Mouse (Mus musculus) stomach, embryonic 16.5 days (tissue): ENCODE measurements around the gene Ccdc8. TPM values are rescaled to one million over a fixed set of nuclear protein-coding genes. Genes with fewer than 3 reads are reported as not detected.

Experiments used
- ATAC-seq: fragments of 200-750 bp; cut with Nextera tagmentation; 2 replicates; pipeline ENCODE4 v1.8.0; 2017; ENCODE audit warnings: moderate number of reproducible peaks, moderate TSS enrichment; ENCODE audit not compliant: insufficient read depth, low FRiP score
- H3K27ac ChIP-seq: fragments of 300-500 bp; sonication (generic); 2 replicates; pipeline ENCODE4 v1.5.1; 2014; ENCODE audit warnings: low read length
- H3K27me3 ChIP-seq: fragments of 300-500 bp; sonication (generic); 2 replicates; pipeline ENCODE4 v1.6.1; 2014; ENCODE audit warnings: low read length, control low read depth, mixed read lengths; ENCODE audit not compliant: control insufficient read depth, insufficient read depth
- H3K36me3 ChIP-seq: fragments of 300-500 bp; sonication (generic); 2 replicates; pipeline ENCODE4 v1.6.1; 2014; ENCODE audit warnings: low read length; ENCODE audit not compliant: control insufficient read depth, insufficient read depth
- H3K4me1 ChIP-seq: fragments of 300-500 bp; sonication (generic); 2 replicates; pipeline ENCODE4 v1.6.1; 2014; ENCODE audit warnings: low read length, control low read depth, mixed read lengths; ENCODE audit not compliant: control insufficient read depth, insufficient read depth
- H3K4me2 ChIP-seq: fragments of 300-500 bp; sonication (generic); 2 replicates; pipeline ENCODE4 v1.6.1; 2014; ENCODE audit warnings: low read depth, low read length, mixed read lengths
- H3K4me3 ChIP-seq: fragments of 300-500 bp; sonication (generic); replicated peaks from 2 replicates; pipeline ENCODE4 v1.5.1; 2014; ENCODE audit warnings: mild to moderate bottlenecking, low read length
- H3K9ac ChIP-seq: fragments of 300-500 bp; sonication (generic); 2 replicates; pipeline ENCODE4 v1.6.1; 2014; ENCODE audit warnings: low read length
- H3K9me3 ChIP-seq: fragments of 300-500 bp; sonication (generic); replicated peaks from 2 replicates; pipeline ENCODE4 v1.6.1; 2016; ENCODE audit warnings: low read length, control low read depth; ENCODE audit not compliant: control insufficient read depth
- WGBS: fragments of 180-500 bp; shearing (Covaris S2); extraction: QIAGEN DNeasy Blood & Tissue Kit; methylation state at CpG from one replicate; pipeline ENCODE4 v1.1.7; 2014; 5-methylcytosine and 5-hydroxymethylcytosine counted together
- polyA plus RNA-seq: library from polyadenylated mRNA; unstranded; fragments of >200 nt; fragmentation: Nextera tagmentation; extraction: Ambion mirVana; gene quantifications from 2 replicates; pipeline ENCODE4 v1.2.1, GENCODE M21; 2015

Ccdc8 gene
- polyA plus RNA-seq, 1 experiment from 2014 or later, result 45.1 TPM

DNA sequence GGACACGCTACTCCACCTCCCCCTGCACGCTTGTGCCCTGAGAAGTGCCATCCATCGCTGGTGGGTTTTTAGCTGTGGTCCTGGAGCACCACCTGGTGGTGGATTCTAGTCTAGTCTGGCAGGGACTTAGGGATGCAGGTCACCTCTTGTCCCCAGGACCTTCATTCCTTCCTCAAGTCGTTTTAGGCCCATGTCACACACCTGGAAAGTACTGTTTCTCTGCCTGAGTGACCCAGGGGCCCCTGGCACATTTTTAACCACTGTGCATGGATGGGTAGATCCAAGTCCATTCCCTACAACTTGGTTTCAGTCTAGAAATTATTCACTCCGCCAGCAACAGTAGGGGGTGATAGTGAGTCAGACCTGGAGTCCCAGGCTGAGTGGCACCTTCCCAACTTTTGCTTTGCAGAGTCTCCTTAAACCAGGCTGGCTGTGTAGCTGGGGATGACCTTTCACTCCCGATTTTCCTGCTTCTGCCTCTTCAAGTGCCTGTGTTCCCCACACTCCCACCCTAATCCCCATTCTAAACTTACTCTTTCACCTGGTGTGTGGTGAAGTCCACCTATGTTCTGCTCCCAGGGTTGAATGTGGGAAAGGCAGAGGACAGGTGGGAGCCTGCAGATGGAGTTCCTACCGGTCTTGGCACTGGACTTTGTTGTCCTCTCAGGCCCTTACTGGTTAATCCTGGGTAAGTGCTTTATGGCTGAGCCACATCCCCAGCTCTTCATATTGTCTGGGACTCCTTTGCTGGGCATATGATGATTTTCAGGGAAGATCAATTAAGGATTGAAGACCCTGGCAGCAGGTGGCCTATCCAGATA is 10.1 kb downstream of the Ccdc8 start:
- Histone ChIP-seq H3K27ac (peak overlapping the region; percentile 50), H3K4me3 (no peak overlapping the region), H3K9me3 (no peaks in the 10 kb centered on the region), H3K4me2 (no peak overlapping the region), H3K4me1 (peaks cover 13% of the 10 kb centered on the region; the same call in 1 of the 2 replicates), H3K36me3 (peaks cover 32% of the 10 kb centered on the region), H3K9ac (no peak overlapping the region), H3K27me3 (no peaks in the 10 kb centered on the region)
- ATAC-seq, result peak; percentile 52; the same call in 1 of the 2 replicates
- WGBS, result 9% methylated on average over 7 of the region's 7 CpGs

DNA sequence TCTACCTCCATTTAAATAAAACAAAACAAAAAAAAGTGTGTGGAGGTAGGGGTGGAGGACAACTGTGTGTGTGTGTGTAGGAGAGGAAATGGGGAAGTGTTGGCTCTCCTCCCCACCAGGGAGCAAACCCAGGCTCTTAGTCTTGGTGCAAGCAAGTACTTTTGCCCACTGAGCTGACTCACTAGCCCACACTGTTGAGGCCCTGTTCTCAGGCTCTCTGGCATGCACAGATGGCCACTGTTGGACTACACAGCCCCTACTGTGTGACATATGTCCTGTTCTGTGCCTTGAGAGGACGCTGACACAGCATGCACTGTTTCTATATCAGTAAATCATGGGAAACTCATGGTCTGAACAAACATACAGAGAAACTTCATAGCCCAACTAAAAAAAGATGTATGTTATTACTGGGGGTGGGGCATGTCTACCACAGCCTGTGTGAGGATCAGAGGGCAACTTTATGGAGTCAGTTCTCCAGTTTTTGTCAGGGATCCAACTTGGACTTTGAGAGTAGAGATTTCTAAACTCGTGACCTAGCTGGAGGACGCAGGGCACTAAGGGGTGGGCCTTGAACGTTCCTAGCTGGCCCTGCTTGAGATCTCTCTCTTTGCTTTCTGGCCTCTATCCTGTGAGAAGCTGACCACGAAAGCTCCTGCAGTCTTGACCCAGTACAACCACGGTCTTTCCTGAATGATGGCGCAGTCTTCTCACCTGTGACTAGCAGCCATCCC is 10.9 kb downstream of the Ccdc8 start:
- WGBS, result 66% methylated on average over 7 of the region's 7 CpGs
- Histone ChIP-seq H3K27me3 (no peaks in the 10 kb centered on the region), H3K4me2 (no peak overlapping the region), H3K4me3 (no peak overlapping the region), H3K4me1 (0 out of 2 replicates have a peak, but pooled peaks cover 8% of the 10 kb centered on the region), H3K36me3 (peaks cover 28% of the 10 kb centered on the region), H3K9me3 (no peaks in the 10 kb centered on the region), H3K27ac (peak overlapping the region; percentile 50), H3K9ac (no peak overlapping the region; the same call in 1 of the 2 replicates)
- ATAC-seq, result peak; percentile 15

DNA sequence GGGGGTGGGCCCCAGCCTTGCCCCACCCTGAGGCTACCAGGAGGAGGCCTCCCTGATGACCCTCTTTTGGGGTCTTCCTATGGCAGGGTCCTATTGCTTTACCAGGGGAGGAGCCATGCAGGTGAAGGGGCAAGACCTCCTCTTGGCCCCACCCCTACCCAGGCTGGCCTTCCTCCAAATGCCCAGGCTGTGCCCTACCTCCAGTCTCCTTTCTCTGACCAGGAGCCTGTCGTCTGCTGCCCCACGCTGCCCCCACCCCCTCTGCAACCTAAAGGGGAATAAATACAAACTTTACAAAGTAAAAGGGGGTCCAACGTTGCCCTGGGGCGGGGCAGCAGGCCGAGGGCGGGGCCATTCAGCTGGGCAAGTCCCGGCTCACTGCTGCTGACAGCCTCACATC is 12.2 kb downstream of the Ccdc8 start:
- no peaks in the 10 kb centered on the region for H3K9me3 ChIP-seq
- 0 out of 2 replicates have a peak, but pooled peaks cover 8% of the 10 kb centered on the region for H3K4me1 ChIP-seq
- no peak overlapping the region for H3K4me2 ChIP-seq
- H3K36me3 ChIP-seq, result peaks cover 39% of the 10 kb centered on the region
- H3K4me3 ChIP-seq, result no peak overlapping the region
- H3K27ac ChIP-seq, result no peak overlapping the region
- H3K27me3 ChIP-seq, result no peaks in the 10 kb centered on the region
- H3K9ac ChIP-seq, result no peak overlapping the region
- 71% methylated on average over 7 of the region's 7 CpGs for WGBS
- ATAC-seq, result no peak

DNA sequence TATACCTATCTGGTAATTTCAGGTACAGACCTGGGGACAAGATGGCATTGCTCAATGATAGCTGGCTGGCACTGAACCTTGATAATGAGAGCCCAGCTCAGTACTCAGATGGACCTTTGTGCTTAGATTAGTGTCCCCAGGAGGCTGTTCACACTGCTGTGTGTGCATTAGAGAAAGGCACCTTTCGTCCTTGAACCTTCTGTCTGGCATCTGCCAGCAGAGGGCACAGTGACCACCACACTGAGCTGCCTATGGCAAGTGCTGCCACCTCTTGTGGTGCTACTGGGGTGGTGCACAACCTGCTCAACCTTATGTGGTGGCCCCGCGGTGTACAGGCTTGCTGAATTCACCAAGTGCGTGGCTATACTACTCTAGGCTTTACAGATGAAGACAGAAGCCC is 14.8 kb downstream of the Ccdc8 start:
- H3K4me1 ChIP-seq, result 0 out of 2 replicates have a peak, but pooled peaks cover 3% of the 10 kb centered on the region
- peaks cover 49% of the 10 kb centered on the region for H3K36me3 ChIP-seq
- ATAC-seq, result peak; percentile 27; the same call in 1 of the 2 replicates
- 77% methylated on average over 4 of the region's 4 CpGs for WGBS
- H3K27ac ChIP-seq, result no peak overlapping the region
- H3K4me2 ChIP-seq, result no peak overlapping the region
- no peaks in the 10 kb centered on the region for H3K9me3 ChIP-seq
- no peaks in the 10 kb centered on the region for H3K27me3 ChIP-seq
- H3K4me3 ChIP-seq, result no peak overlapping the region
- no peak overlapping the region for H3K9ac ChIP-seq

DNA sequence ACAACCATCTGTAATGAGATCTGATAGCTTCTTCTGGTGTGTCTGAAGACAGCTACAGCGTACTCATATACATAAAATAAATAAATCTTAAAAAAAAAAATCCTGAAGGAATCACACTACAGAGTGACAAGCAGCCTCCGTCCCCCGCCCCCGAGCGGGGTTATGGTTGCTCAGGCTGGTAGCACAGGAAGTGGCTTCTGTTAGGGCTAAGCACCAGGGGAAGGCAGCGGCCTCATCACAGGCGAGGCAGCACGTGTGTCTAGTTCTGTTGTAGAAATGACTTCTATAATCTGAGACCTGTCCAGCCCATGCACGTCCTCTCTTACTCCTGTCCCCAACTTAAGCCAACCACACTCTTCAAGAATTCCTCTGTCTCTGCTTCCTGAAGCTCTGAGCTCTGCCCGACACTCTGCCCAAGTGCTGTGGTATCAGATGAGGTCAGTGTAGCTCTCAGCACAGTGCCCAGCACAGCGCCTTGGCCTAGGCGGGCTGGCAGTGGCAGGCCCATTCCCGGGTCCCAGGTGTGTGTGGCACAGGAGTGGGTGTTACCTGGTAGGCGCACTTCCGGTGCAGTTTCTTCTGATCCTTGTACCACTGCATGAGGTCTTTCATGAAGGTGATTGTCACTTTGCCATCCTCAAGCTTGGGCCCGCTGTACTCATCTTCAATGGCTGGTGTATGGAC is 17.0 kb downstream of the Ccdc8 start:
- no peak for ATAC-seq
- Histone ChIP-seq H3K36me3 (peaks cover 62% of the 10 kb centered on the region), H3K4me3 (no peak overlapping the region), H3K27ac (no peak overlapping the region), H3K9me3 (no peaks in the 10 kb centered on the region), H3K9ac (no peak overlapping the region), H3K4me2 (no peak overlapping the region), H3K4me1 (no peaks in the 10 kb centered on the region), H3K27me3 (no peaks in the 10 kb centered on the region)
- 88% methylated on average over 16 of the region's 16 CpGs for WGBS

DNA sequence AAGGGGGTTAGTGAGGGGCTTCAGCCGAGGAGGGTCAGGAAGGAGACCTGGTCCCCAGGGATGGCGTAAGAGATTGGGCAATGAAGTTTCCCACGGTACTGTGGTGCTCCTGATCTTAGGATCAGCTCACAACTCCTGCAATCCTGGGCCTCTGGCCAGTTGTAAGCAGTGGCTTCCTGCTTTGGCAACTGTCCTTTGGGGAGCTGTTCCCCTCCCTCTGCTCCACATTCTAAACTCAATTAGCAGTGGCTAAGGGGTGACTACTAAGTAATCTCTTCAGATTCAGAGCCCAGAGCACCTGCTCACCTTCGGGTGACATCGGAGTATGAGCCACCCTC is 17.5 kb downstream of the Ccdc8 start:
- H3K36me3 ChIP-seq, result peaks cover 60% of the 10 kb centered on the region
- no peak overlapping the region for H3K4me3 ChIP-seq
- H3K9me3 ChIP-seq, result no peaks in the 10 kb centered on the region
- no peaks in the 10 kb centered on the region for H3K27me3 ChIP-seq
- H3K27ac ChIP-seq, result no peak overlapping the region
- no peak for ATAC-seq
- no peak overlapping the region for H3K9ac ChIP-seq
- H3K4me1 ChIP-seq, result no peaks in the 10 kb centered on the region
- no peak overlapping the region for H3K4me2 ChIP-seq
- WGBS, result 90% methylated on average over 5 of the region's 5 CpGs

DNA sequence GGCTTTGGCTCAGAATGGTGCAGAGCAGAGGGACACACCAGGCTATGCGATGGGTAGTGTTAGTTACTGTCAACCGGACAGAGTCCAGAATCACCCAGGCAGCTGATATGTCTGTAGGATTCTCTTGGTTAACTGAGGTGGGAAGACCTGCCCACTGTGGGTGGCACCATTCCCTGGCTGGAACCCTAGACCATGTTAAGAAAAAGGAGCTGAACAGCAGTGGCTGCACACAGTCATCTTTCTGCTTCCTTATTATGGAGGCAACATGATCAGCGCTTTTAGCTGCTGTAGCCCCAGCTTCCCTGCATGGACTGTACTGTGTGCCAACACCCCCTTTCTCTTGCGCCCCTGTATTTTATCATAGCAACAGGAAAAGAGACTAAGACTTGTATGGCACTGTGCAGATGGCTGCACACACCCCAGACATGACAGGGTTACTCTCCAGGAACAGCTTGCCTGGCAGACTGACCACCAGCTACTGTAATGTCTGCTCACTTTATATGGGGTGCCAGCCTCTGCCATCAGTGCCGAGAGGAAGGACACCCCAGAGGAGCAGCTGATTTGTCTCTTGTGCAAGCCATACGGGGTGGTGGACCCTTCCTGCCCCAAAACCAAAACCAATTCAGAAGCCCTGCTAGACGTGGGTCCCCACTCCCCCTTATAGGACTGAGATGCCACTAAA is 19.5 kb downstream of the Ccdc8 start:
- ATAC-seq, result no peak
- Histone ChIP-seq H3K4me2 (no peak overlapping the region), H3K9me3 (no peaks in the 10 kb centered on the region), H3K4me1 (peaks cover 3% of the 10 kb centered on the region), H3K4me3 (no peak overlapping the region), H3K27ac (no peak overlapping the region), H3K36me3 (peaks cover 43% of the 10 kb centered on the region), H3K9ac (no peak overlapping the region), H3K27me3 (no peaks in the 10 kb centered on the region)
- 92% methylated on average over 7 of the region's 7 CpGs for WGBS

DNA sequence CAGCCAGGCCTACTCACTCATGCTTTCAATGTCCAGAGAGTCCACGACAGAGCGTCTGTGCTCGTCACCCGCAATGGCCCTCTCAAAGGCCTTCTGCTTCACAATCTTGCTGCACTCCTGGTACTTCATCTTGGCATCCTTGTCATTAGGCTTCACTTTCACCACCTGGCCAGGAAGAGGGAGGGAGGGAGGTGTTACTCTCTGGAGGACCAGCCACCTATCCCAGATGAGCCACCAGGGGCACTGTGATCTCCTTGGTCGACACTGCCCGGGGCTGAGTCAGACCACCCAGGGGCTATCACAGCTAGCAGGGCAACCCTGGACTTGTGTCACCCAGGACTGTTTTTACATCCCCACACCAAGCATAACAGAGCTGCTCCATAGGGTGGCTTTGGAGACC is 22.9 kb downstream of the Ccdc8 start:
- no peaks in the 10 kb centered on the region for H3K27me3 ChIP-seq
- H3K36me3 ChIP-seq, result peaks cover 32% of the 10 kb centered on the region
- H3K9ac ChIP-seq, result no peak overlapping the region
- H3K9me3 ChIP-seq, result no peaks in the 10 kb centered on the region
- no peak overlapping the region for H3K4me2 ChIP-seq
- no peak overlapping the region for H3K4me3 ChIP-seq
- WGBS, result 82% methylated on average over 6 of the region's 6 CpGs
- peaks cover 16% of the 10 kb centered on the region for H3K4me1 ChIP-seq
- H3K27ac ChIP-seq, result no peak overlapping the region
- no peak for ATAC-seq
